ENCODE assay signal across 31 mouse cellular contexts in genomic region chr14:16292371-16292770, GRCm38 (mm10). TPM values are rescaled to one million over a fixed set of nuclear protein-coding genes. Genes with fewer than 3 reads are reported as not detected.
A peak's percentile ranks its signal among the peaks of the same experiment; 100 is the strongest.
DNase-seq lines count a peak whose midpoint lies in the region; ATAC-seq and TF ChIP-seq lines count a peak whose summit lies in the region.
"Had no signal": no experiment of that assay in that cellular context is flagged by ENCODE, and none has a peak within 500 bp of the region (broad histone marks: within the 10 kb centered on the region; RNA-seq: fewer than 3 reads in every experiment).

No protein-coding gene starts in this region.

- H3K4me3 ChIP-seq in kidney, postnatal 0 days (replicated peaks; ENCODE audit: low read depth, low read length) = no peak overlapping the region
- no peak overlapping the region for H3K4me3 ChIP-seq in kidney, embryonic 16.5 days (ENCODE audit: low read length)
- no peak overlapping the region for H3K4me3 ChIP-seq in limb, embryonic 12.5 days (replicated peaks)
- H3K4me3 ChIP-seq in midbrain, embryonic 15.5 days = no peak overlapping the region
- H3K4me3 ChIP-seq: embryonic facial prominence, embryonic 15.5 days; forebrain, embryonic 15.5 days; hindbrain, embryonic 10.5 days; liver, embryonic 13.5 days; megakaryocyte, embryonic 14.5 days; midbrain, embryonic 12.5 days had no signal

- H3K4me1 ChIP-seq in kidney, postnatal 0 days (replicated peaks; ENCODE audit: insufficient read depth, low read length) = no peaks in the 10 kb centered on the region
- H3K4me1 ChIP-seq in kidney, embryonic 16.5 days (ENCODE audit: insufficient read depth, low read length) = no peaks in the 10 kb centered on the region
- H3K4me1 ChIP-seq in limb, embryonic 12.5 days (replicated peaks) = peaks cover 10% of the 10 kb centered on the region; the same call in 1 of the 2 replicates
- H3K4me1 ChIP-seq in midbrain, embryonic 15.5 days = no peaks in the 10 kb centered on the region
- H3K4me1 ChIP-seq: embryonic facial prominence, embryonic 15.5 days; hindbrain, embryonic 10.5 days; midbrain, embryonic 12.5 days had no signal

- no peak overlapping the region for H3K27ac ChIP-seq in kidney, postnatal 0 days
- no peak overlapping the region for H3K27ac ChIP-seq in kidney, embryonic 16.5 days (ENCODE audit: low read length)
- H3K27ac ChIP-seq in limb, embryonic 12.5 days = peak overlapping the region; percentile 85
- no peak overlapping the region for H3K27ac ChIP-seq in midbrain, embryonic 15.5 days
- H3K27ac ChIP-seq: embryonic facial prominence, embryonic 15.5 days; forebrain, embryonic 15.5 days; hindbrain, embryonic 10.5 days; liver, embryonic 13.5 days; midbrain, embryonic 12.5 days; stomach, postnatal 0 days had no signal

- peak; percentile 58 for ATAC-seq in frontal cortex, adult (ENCODE audit: low TSS enrichment)
- no peak for ATAC-seq in kidney, postnatal 0 days (replicated peaks; ENCODE audit: low FRiP score, low read depth)
- no peak for ATAC-seq in kidney, embryonic 16.5 days (ENCODE audit: low FRiP score, low TSS enrichment)
- ATAC-seq in limb, embryonic 12.5 days (ENCODE audit: insufficient number of reproducible peaks, insufficient read depth, low FRiP score, low TSS enrichment, low read depth) = peak; percentile 73
- ATAC-seq in midbrain, embryonic 15.5 days (replicated peaks) = no peak
- ATAC-seq in erythroid progenitor cell, adult 5-6 weeks (replicated peaks; ENCODE audit: low FRiP score, poor library complexity, severe bottlenecking) = no peak
- ATAC-seq: forebrain, embryonic 15.5 days; lung, postnatal 0 days; Patski had no signal

- no peaks in the 10 kb centered on the region for H3K27me3 ChIP-seq in kidney, postnatal 0 days (ENCODE audit: insufficient read depth, low read length)
- no peaks in the 10 kb centered on the region for H3K27me3 ChIP-seq in kidney, embryonic 16.5 days (ENCODE audit: insufficient read depth, low read length)
- no peaks in the 10 kb centered on the region for H3K27me3 ChIP-seq in limb, embryonic 12.5 days
- H3K27me3 ChIP-seq in midbrain, embryonic 15.5 days (replicated peaks) = no peaks in the 10 kb centered on the region
- H3K27me3 ChIP-seq: embryonic facial prominence, embryonic 15.5 days; forebrain, embryonic 15.5 days; liver, embryonic 13.5 days; megakaryocyte, embryonic 14.5 days; midbrain, embryonic 12.5 days; Patski had no signal

- no peak for TF ChIP-seq CTCF in kidney, postnatal 0 days (IDR thresholded peaks at IDR 0.05; ENCODE audit: low read depth)

- H3K4me2 ChIP-seq in kidney, postnatal 0 days (ENCODE audit: low read length) = no peak overlapping the region
- no peak overlapping the region for H3K4me2 ChIP-seq in kidney, embryonic 16.5 days (replicated peaks; ENCODE audit: low read depth, low read length)
- no peak overlapping the region for H3K4me2 ChIP-seq in limb, embryonic 12.5 days
- no peak overlapping the region for H3K4me2 ChIP-seq in midbrain, embryonic 15.5 days
- H3K4me2 ChIP-seq: embryonic facial prominence, embryonic 15.5 days; forebrain, embryonic 15.5 days; liver, embryonic 13.5 days; midbrain, embryonic 12.5 days had no signal

- H3K36me3 ChIP-seq in kidney, postnatal 0 days (ENCODE audit: insufficient read depth, low read length) = peaks cover 20% of the 10 kb centered on the region; the same call in 1 of the 2 replicates
- H3K36me3 ChIP-seq in kidney, embryonic 16.5 days (ENCODE audit: insufficient read depth, low read length) = peaks cover 7% of the 10 kb centered on the region; the same call in 1 of the 2 replicates
- H3K36me3 ChIP-seq in limb, embryonic 12.5 days = peaks cover 13% of the 10 kb centered on the region; the same call in 1 of the 2 replicates
- no peaks in the 10 kb centered on the region for H3K36me3 ChIP-seq in midbrain, embryonic 15.5 days (replicated peaks)
- H3K36me3 ChIP-seq: hindbrain, embryonic 10.5 days; midbrain, embryonic 12.5 days had no signal

- H3K9ac ChIP-seq in kidney, postnatal 0 days (ENCODE audit: low read depth, low read length) = no peak overlapping the region
- H3K9ac ChIP-seq in kidney, embryonic 16.5 days (replicated peaks; ENCODE audit: low read length) = no peak overlapping the region
- H3K9ac ChIP-seq in limb, embryonic 12.5 days (replicated peaks) = no peak overlapping the region
- H3K9ac ChIP-seq in midbrain, embryonic 15.5 days = no peak overlapping the region
- H3K9ac ChIP-seq: embryonic facial prominence, embryonic 15.5 days; forebrain, embryonic 15.5 days; liver, embryonic 13.5 days; midbrain, embryonic 12.5 days had no signal

- no peak for DNase-seq in frontal cortex, postnatal 25 days (ENCODE audit: low spot score in 2 of 2)
- DNase-seq in kidney, postnatal 0 days (ENCODE audit: low spot score) = peak; percentile 73
- peak; percentile 56 for DNase-seq in brain, adult 2 months (ENCODE audit: low read depth, low spot score)
- DNase-seq: adrenal gland, postnatal 10 days; cerebellum, adult 11-12 months; cerebellum, adult 9-11 months; embryo, embryonic 11 days; gastrocnemius, postnatal 10 days; heart, postnatal 14 days; kidney, adult 2 months; kidney, postnatal 14 days; left cerebral cortex, postnatal 4 days; liver, embryonic 13.5 days; lung, adult 18-20 months; lung, postnatal 4 days; spleen, adult 18-20 months; thymus, adult 2 months; thymus, postnatal 36 days had no signal

- WGBS in kidney, postnatal 0 days = 40% methylated on average over 1 of the region's 1 CpGs
- 17% methylated on average over 1 of the region's 1 CpGs for WGBS in kidney, embryonic 16.5 days
- WGBS in limb, embryonic 12.5 days = 19% methylated on average over 1 of the region's 1 CpGs
- 56% methylated on average over 1 of the region's 1 CpGs for WGBS in midbrain, embryonic 15.5 days

- no peaks in the 10 kb centered on the region for H3K9me3 ChIP-seq in kidney, postnatal 0 days (replicated peaks; ENCODE audit: low read length)
- no peaks in the 10 kb centered on the region for H3K9me3 ChIP-seq in kidney, embryonic 16.5 days (ENCODE audit: low read length)
- no peaks in the 10 kb centered on the region for H3K9me3 ChIP-seq in limb, embryonic 12.5 days
- H3K9me3 ChIP-seq in midbrain, embryonic 15.5 days = no peaks in the 10 kb centered on the region
- H3K9me3 ChIP-seq: embryonic facial prominence, embryonic 15.5 days; forebrain, embryonic 15.5 days; hindbrain, embryonic 10.5 days; liver, embryonic 13.5 days; megakaryocyte, embryonic 14.5 days; midbrain, embryonic 12.5 days had no signal

RNA-seq across cellular contexts. Expression of gene Oxsm, which starts 42.8 kb away (rescaled TPM):
- 2.3 and 2.7 TPM in 2 replicates for polyA plus RNA-seq in kidney, postnatal 0 days (2015; fragmentation: Nextera tagmentation; extraction: Ambion mirVana)
- 3.1 and 3.8 TPM in 2 replicates for polyA plus RNA-seq in kidney, embryonic 16.5 days (2015; fragmentation: Nextera tagmentation; extraction: Ambion mirVana)
- polyA plus RNA-seq in limb, embryonic 12.5 days (2016; fragmentation: Nextera tagmentation; extraction: Ambion mirVana) = 1.4 and 1.8 TPM in 2 replicates
- 1.9 and 2.1 TPM in 2 replicates for polyA plus RNA-seq in midbrain, embryonic 15.5 days (2015; fragmentation: Nextera tagmentation; extraction: Ambion mirVana)
- 1.1 and 1.3 TPM in 2 replicates for total RNA-seq in erythroid progenitor cell, adult 5-6 weeks (2015; ENCODE audit: low replicate concordance)
- total RNA-seq in erythroid progenitor cell, adult 5-6 weeks (2017; ENCODE audit: low replicate concordance) = 4.0 and 6.0 TPM in 2 replicates

RNA-seq across cellular contexts. Expression of gene Ngly1, which starts 43.3 kb away (rescaled TPM):
- polyA plus RNA-seq in kidney, postnatal 0 days (2015; fragmentation: Nextera tagmentation; extraction: Ambion mirVana) = 44.4 and 46.1 TPM in 2 replicates
- polyA plus RNA-seq in kidney, embryonic 16.5 days (2015; fragmentation: Nextera tagmentation; extraction: Ambion mirVana) = 37.8 and 38.7 TPM in 2 replicates
- polyA plus RNA-seq in limb, embryonic 12.5 days (2016; fragmentation: Nextera tagmentation; extraction: Ambion mirVana) = 33.8 and 36.0 TPM in 2 replicates
- 25.4 and 26.0 TPM in 2 replicates for polyA plus RNA-seq in midbrain, embryonic 15.5 days (2015; fragmentation: Nextera tagmentation; extraction: Ambion mirVana)
- 58.3 and 68.8 TPM in 2 replicates for total RNA-seq in erythroid progenitor cell, adult 5-6 weeks (2015; ENCODE audit: low replicate concordance)
- 30.8 and 40.6 TPM in 2 replicates for total RNA-seq in erythroid progenitor cell, adult 5-6 weeks (2017; ENCODE audit: low replicate concordance)

Comparison
In these comparisons a context has a peak if more than half of its experiments do, and no peak if none do; other contexts are left out.
1. ATAC-seq: peak in frontal cortex, adult (single experiment) and limb, embryonic 12.5 days (single experiment); none in kidney, postnatal 0 days (single experiment), kidney, embryonic 16.5 days (single experiment), midbrain, embryonic 15.5 days (single experiment) and erythroid progenitor cell, adult 5-6 weeks (single experiment).
2. DNase-seq: peak in kidney, postnatal 0 days (single experiment) and brain, adult 2 months (single experiment); none in frontal cortex, postnatal 25 days (0 of 2).